Mouse (Mus musculus) C2C12 (cell line): ENCODE data around the gene Pdcd10. TPM values are rescaled to one million over a fixed set of nuclear protein-coding genes. Genes with fewer than 3 reads are reported as not detected.

ENCODE experiments used
- H3K27me3 ChIP-seq: one replicate; pipeline ENCODE4 v1.6.1; 2011; ENCODE audit not compliant: control insufficient read depth, insufficient read depth, insufficient read length
- H3K36me3 ChIP-seq: one replicate; pipeline ENCODE4 v1.6.1; 2011; ENCODE audit not compliant: control insufficient read depth, insufficient read depth
- H3K4me3 ChIP-seq: one replicate; pipeline ENCODE4 v1.5.1; 2011; ENCODE audit warnings: mild to moderate bottlenecking, control low read depth; ENCODE audit not compliant: poor library complexity, insufficient read depth, severe bottlenecking
- H3K79me2 ChIP-seq: one replicate; pipeline ENCODE4 v1.6.1; 2011; ENCODE audit not compliant: control insufficient read depth, insufficient read depth
- H3K79me3 ChIP-seq: one replicate; pipeline ENCODE4 v1.6.1; 2011; ENCODE audit warnings: low read depth, control low read depth
- H3ac ChIP-seq: one replicate; pipeline ENCODE3; 2011; ENCODE audit warnings: low read depth; ENCODE audit not compliant: control insufficient read depth, insufficient read length
- CEBPB ChIP-seq: IDR thresholded peaks from one replicate; pipeline ENCODE4 v1.6.1; 2011; ENCODE audit warnings: low read depth, mild to moderate bottlenecking, control low read depth, moderate library complexity
- CTCF ChIP-seq: IDR thresholded peaks from one replicate; pipeline ENCODE4 v1.5.1; 2011; ENCODE audit not compliant: control insufficient read depth, insufficient read depth, insufficient read length
- FOSL1 ChIP-seq: IDR thresholded peaks from one replicate; pipeline ENCODE4 v1.8.0; 2011; ENCODE audit warnings: mild to moderate bottlenecking, low read length; ENCODE audit not compliant: poor library complexity, insufficient read depth, severe bottlenecking
- MAX ChIP-seq: IDR thresholded peaks from one replicate; pipeline ENCODE4 v1.6.1; 2011; ENCODE audit warnings: mild to moderate bottlenecking, control low read depth
- MYOD1 ChIP-seq: IDR thresholded peaks from one replicate; pipeline ENCODE4 v1.6.1; 2011; ENCODE audit warnings: low read depth; ENCODE audit not compliant: control insufficient read depth, insufficient read length
- MYOG ChIP-seq: IDR thresholded peaks from one replicate; pipeline ENCODE4 v1.6.1; 2011; ENCODE audit not compliant: control insufficient read depth, insufficient read length; ENCODE audit errors: extremely low read depth
- USF1 ChIP-seq: IDR thresholded peaks from one replicate; pipeline ENCODE4 v1.6.1; 2011; ENCODE audit warnings: low read depth, mild to moderate bottlenecking, control low read depth, moderate library complexity
- polyA plus RNA-seq: library from polyadenylated mRNA; unstranded; fragments of >200 nt; fragmentation: generic; extraction: Trizol; gene quantifications from one replicate; pipeline ENCODE4 v1.2.1, GENCODE M21; 2012; ENCODE audit warnings: missing spikeins

Gene Pdcd10
- polyA plus RNA-seq, 1 experiment, result 17.7 TPM

GRCm38 (mm10) chr3:75534045-75534834 is 22.4 kb downstream of the Pdcd10 start:
- Histone ChIP-seq H3ac (no peak overlapping the region), H3K27me3 (no peaks in the 10 kb centered on the region), H3K36me3 (peaks cover 43% of the 10 kb centered on the region), H3K4me3 (no peak overlapping the region), H3K79me3 (peaks cover 4% of the 10 kb centered on the region), H3K79me2 (peaks cover 7% of the 10 kb centered on the region)
- TF ChIP-seq CTCF, result no peak
- TF ChIP-seq CEBPB, result no peak
- no peak for TF ChIP-seq FOSL1

DNA sequence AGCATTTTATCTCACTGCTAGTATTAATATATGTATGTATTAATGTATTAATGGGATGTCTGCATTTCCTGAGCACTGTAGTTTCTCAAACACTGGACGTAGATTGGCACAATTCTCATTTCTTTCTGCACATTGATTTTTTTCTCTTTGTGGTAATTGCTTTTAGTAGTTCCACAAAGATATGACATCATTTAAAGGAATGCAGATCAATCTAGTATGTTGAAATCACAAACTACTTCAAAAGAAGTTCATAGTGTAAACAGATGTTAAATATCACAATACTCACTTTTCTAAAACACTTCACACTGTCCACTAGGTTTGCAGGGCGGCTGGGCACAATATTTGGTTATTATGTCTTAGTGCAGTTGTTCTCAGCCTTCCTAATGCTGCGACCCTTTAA is 25.6 kb downstream of the Pdcd10 start:
- Histone ChIP-seq H3K79me2 (peaks cover 7% of the 10 kb centered on the region), H3K27me3 (no peaks in the 10 kb centered on the region), H3K79me3 (no peaks in the 10 kb centered on the region), H3ac (no peak overlapping the region), H3K4me3 (no peak overlapping the region), H3K36me3 (peaks cover 46% of the 10 kb centered on the region)
- TF ChIP-seq MYOD1 (no peak), MAX (no peak), FOSL1 (no peak), CEBPB (no peak), MYOG (no peak), USF1 (no peak), CTCF (no peak)

DNA sequence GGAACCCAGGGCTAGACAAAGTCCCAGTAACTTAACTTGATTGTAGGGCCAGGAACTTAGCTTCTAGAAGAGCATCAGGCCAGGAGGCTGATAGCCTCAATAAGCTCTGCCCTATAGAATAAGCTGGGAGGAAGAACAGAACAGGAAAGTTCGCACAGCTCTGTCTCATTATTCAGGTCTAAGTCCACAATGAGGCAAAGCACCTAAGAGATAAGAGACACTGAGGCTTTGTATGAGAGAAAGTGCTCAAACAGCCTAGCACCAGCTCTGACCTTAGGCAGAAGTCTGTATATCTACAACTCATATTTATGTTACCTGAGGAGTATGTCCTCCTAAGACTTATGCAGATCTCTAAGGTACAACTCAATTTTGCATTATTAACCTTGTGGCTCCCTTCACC is 34.1 kb downstream of the Pdcd10 start:
- TF ChIP-seq MYOD1 (no peak), USF1 (no peak), MAX (no peak), CTCF (no peak)
- Histone ChIP-seq H3K79me3 (no peaks in the 10 kb centered on the region), H3K79me2 (no peaks in the 10 kb centered on the region), H3K27me3 (no peaks in the 10 kb centered on the region), H3ac (no peak overlapping the region), H3K36me3 (peaks cover 58% of the 10 kb centered on the region), H3K4me3 (no peak overlapping the region)

GRCm38 (mm10) chr3:75521314-75521713 is 35.3 kb downstream of the Pdcd10 start:
- no peak for TF ChIP-seq MYOD1
- TF ChIP-seq CEBPB, result no peak
- TF ChIP-seq FOSL1, result no peak
- TF ChIP-seq MYOG, result no peak
- TF ChIP-seq CTCF, result no peak
- TF ChIP-seq MAX, result no peak
- TF ChIP-seq USF1, result no peak
- H3K4me3 ChIP-seq, result no peak overlapping the region
- H3K36me3 ChIP-seq, result peaks cover 46% of the 10 kb centered on the region
- no peaks in the 10 kb centered on the region for H3K79me3 ChIP-seq
- H3K79me2 ChIP-seq, result no peaks in the 10 kb centered on the region
- H3K27me3 ChIP-seq, result no peaks in the 10 kb centered on the region
- no peak overlapping the region for H3ac ChIP-seq

DNA sequence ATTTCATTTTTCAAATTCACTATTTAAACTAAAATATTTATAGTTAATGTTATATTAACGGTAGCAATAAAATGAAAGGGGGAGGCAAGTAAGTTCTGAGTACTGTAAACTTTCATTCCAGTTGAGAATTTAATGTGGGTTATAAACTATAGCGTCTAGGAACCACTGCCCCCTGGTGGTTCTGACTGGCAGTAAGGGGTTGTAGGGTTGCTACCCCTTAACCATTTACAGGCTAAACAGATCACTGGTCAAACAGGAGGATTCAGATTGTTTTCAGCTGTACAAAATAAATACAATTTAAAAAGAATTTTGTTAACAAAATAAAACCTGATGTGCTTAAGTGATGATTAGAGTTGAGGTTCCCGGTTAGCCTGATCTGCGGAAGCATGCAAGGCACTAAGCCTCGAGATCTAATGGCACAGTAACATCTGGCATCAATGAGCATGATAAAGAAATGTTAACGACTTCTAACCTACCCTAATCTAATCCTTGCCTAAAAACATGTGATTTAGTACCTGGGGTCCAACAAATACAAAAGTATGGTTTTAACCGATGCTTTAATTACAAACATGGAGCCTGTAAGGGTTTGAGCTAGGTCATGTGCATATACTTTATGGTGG is 38.9 kb downstream of the Pdcd10 start:
- Histone ChIP-seq H3ac (no peak overlapping the region), H3K79me3 (no peaks in the 10 kb centered on the region), H3K4me3 (no peak overlapping the region), H3K36me3 (peaks cover 34% of the 10 kb centered on the region), H3K79me2 (no peaks in the 10 kb centered on the region), H3K27me3 (no peaks in the 10 kb centered on the region)
- TF ChIP-seq FOSL1, result no peak
- no peak for TF ChIP-seq CEBPB
- no peak for TF ChIP-seq CTCF
- no peak for TF ChIP-seq MAX
- TF ChIP-seq MYOD1, result no peak
- no peak for TF ChIP-seq USF1
- no peak for TF ChIP-seq MYOG
